Mouse (Mus musculus) neural tube, embryonic 14.5 days (tissue): ENCODE measurements at regions not wholly inside any gene's neighbourhood (a gene's known extent, or its start where the extent isn't known, plus 50 kb on each side); places are given as distances from the start of the nearest gene placed in this dataset.

Source experiments
- ATAC-seq: fragments of 200-750 bp; cut with Nextera tagmentation; 2 replicates; pipeline ENCODE4 v1.8.0; 2017; ENCODE audit warnings: low read depth, mild to moderate bottlenecking, moderate TSS enrichment, moderate library complexity
- H3K27ac ChIP-seq: fragments of 300-500 bp; sonication (generic); 2 replicates; pipeline ENCODE4 v1.5.1; 2014; ENCODE audit warnings: low read depth, mild to moderate bottlenecking, control low read depth, low read length, moderate library complexity, mixed read lengths
- H3K27me3 ChIP-seq: fragments of 300-500 bp; sonication (generic); 2 replicates; pipeline ENCODE4 v1.6.1; 2014; ENCODE audit warnings: low read length; ENCODE audit not compliant: control insufficient read depth, insufficient read depth
- H3K36me3 ChIP-seq: fragments of 300-500 bp; sonication (generic); 2 replicates; pipeline ENCODE4 v1.6.1; 2014; ENCODE audit warnings: low read length, mixed read lengths; ENCODE audit not compliant: control insufficient read depth, insufficient read depth
- H3K4me1 ChIP-seq: fragments of 300-500 bp; sonication (generic); 2 replicates; pipeline ENCODE4 v1.6.1; 2014; ENCODE audit warnings: low read length; ENCODE audit not compliant: control insufficient read depth, insufficient read depth
- H3K4me2 ChIP-seq: fragments of 300-500 bp; sonication (generic); 2 replicates; pipeline ENCODE4 v1.6.1; 2014; ENCODE audit warnings: mild to moderate bottlenecking, low read depth, low read length, control low read depth
- H3K4me3 ChIP-seq: fragments of 300-500 bp; sonication (generic); 2 replicates; pipeline ENCODE4 v1.5.1; 2014; ENCODE audit warnings: low read depth, low read length, control low read depth, mixed read lengths
- H3K9ac ChIP-seq: fragments of 300-500 bp; sonication (generic); replicated peaks from 2 replicates; pipeline ENCODE4 v1.6.1; 2014; ENCODE audit warnings: low read depth, mild to moderate bottlenecking, control low read depth, low read length, mixed read lengths
- H3K9me3 ChIP-seq: fragments of 300-500 bp; sonication (generic); 2 replicates; pipeline ENCODE4 v1.6.1; 2016; ENCODE audit warnings: low read length; ENCODE audit not compliant: control insufficient read depth
- WGBS: fragments of 180-500 bp; shearing (Covaris S2); extraction: QIAGEN DNeasy Blood & Tissue Kit; methylation state at CpG from one replicate; pipeline ENCODE4 v1.1.7; 2014; 5-methylcytosine and 5-hydroxymethylcytosine counted together

DNA sequence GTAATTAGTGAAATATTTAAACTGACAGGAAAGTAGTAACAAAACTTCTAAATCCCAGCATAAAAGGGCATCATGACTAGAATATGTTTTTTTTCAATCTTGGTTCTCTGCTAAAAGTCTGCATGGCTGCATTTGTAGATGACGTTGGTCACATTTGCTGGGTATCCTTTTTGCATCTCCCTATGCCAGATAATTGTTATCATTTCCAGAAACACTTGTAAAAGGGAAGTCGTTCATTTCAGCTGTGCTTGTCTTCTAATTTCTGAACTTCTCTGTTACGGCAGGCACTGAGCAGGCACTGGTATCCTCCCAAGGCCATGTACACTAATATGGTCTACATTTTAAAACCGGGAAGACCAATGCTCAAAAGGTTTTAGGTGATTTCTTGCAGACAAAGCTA, 69.6 kb upstream of the Rps6ka3 start:
- Histone ChIP-seq H3K9me3 (no peaks in the 10 kb centered on the region), H3K27ac (no peak overlapping the region), H3K4me2 (no peak overlapping the region), H3K36me3 (no peaks in the 10 kb centered on the region), H3K4me1 (no peaks in the 10 kb centered on the region), H3K27me3 (no peaks in the 10 kb centered on the region), H3K4me3 (no peak overlapping the region), H3K9ac (no peak overlapping the region)
- no peak for ATAC-seq
- 85% methylated on average over 4 of the region's 4 CpGs for WGBS

DNA sequence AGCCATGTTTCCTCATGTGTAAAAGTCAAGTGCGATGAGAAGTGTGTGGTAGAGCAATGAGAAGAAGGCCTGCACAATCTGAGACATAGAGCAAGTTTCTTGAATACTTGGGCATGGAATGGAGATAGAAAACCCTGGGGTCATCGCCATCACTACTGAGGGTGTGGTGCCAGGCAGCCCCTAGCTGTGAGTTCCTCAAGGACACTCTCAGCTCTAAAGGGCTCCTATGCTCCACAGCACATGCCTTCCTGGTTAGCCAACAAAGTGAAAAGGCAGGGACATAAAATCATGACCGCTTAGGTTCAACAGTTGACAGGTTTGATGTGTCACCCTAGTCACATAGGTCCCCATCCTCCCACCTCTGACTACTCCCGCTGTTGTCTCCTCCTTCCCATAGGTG, 66.8 kb upstream of the Rps6ka3 start:
- Histone ChIP-seq H3K4me1 (no peaks in the 10 kb centered on the region), H3K4me2 (no peak overlapping the region), H3K36me3 (no peaks in the 10 kb centered on the region), H3K9me3 (no peaks in the 10 kb centered on the region), H3K4me3 (no peak overlapping the region), H3K9ac (no peak overlapping the region), H3K27me3 (no peaks in the 10 kb centered on the region), H3K27ac (no peak overlapping the region)
- no peak for ATAC-seq
- 82% methylated on average over 4 of the region's 4 CpGs for WGBS

GRCm38 (mm10) chrX:159144674-159145073, 65.4 kb upstream of the Rps6ka3 start:
- no peak overlapping the region for H3K4me3 ChIP-seq
- no peak overlapping the region for H3K9ac ChIP-seq
- H3K9me3 ChIP-seq: no peaks in the 10 kb centered on the region
- H3K4me1 ChIP-seq: no peaks in the 10 kb centered on the region
- no peaks in the 10 kb centered on the region for H3K27me3 ChIP-seq
- no peak for ATAC-seq
- no peak overlapping the region for H3K4me2 ChIP-seq
- no peaks in the 10 kb centered on the region for H3K36me3 ChIP-seq
- 84% methylated on average over 3 of the region's 3 CpGs for WGBS
- no peak overlapping the region for H3K27ac ChIP-seq

GRCm38 (mm10) chrX:159145212-159145611, 64.9 kb upstream of the Rps6ka3 start:
- no peaks in the 10 kb centered on the region for H3K27me3 ChIP-seq
- 82% methylated on average over 4 of the region's 4 CpGs for WGBS
- no peak for ATAC-seq
- no peaks in the 10 kb centered on the region for H3K36me3 ChIP-seq
- H3K4me1 ChIP-seq: no peaks in the 10 kb centered on the region
- no peak overlapping the region for H3K4me3 ChIP-seq
- H3K9me3 ChIP-seq: no peaks in the 10 kb centered on the region
- no peak overlapping the region for H3K27ac ChIP-seq
- no peak overlapping the region for H3K9ac ChIP-seq
- no peak overlapping the region for H3K4me2 ChIP-seq

GRCm38 (mm10) chrX:159155786-159156185, 54.3 kb upstream of the Rps6ka3 start:
- Histone ChIP-seq H3K27ac (no peak overlapping the region), H3K9me3 (no peaks in the 10 kb centered on the region)

DNA sequence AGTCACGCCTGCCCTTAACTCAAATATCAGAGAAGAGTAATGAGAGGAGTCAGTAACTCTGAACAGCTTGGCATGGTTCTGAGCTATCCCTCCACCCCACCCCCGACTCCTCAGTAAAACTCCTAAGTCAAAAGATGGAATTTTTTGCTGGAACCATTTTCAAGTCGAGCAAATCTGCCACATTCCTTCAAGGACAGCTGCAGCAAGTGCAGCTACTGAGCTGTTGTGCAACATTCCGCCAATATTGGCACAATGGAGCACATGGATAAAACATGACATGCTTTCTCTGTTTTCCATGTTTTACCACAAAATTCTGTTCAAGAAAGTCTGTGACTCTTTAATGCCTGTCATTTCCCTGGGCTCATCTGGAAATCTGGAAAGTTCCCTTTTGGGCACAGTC, 53.1 kb upstream of the Rps6ka3 start:
- H3K9me3 ChIP-seq: no peaks in the 10 kb centered on the region
- H3K27me3 ChIP-seq: no peaks in the 10 kb centered on the region
- no peak overlapping the region for H3K4me2 ChIP-seq
- 71% methylated on average over 4 of the region's 4 CpGs for WGBS
- no peak overlapping the region for H3K9ac ChIP-seq
- no peak overlapping the region for H3K27ac ChIP-seq
- H3K4me3 ChIP-seq: no peak overlapping the region
- H3K36me3 ChIP-seq: no peaks in the 10 kb centered on the region
- ATAC-seq: no peak
- no peaks in the 10 kb centered on the region for H3K4me1 ChIP-seq

More at GRCm38 (mm10) chrX:159155786-159156185, 54.3 kb upstream of the Rps6ka3 start:
- no peak for ATAC-seq
- H3K4me3 ChIP-seq: no peak overlapping the region
- no peaks in the 10 kb centered on the region for H3K4me1 ChIP-seq
- no peak overlapping the region for H3K4me2 ChIP-seq
- no peaks in the 10 kb centered on the region for H3K36me3 ChIP-seq
- no peak overlapping the region for H3K9ac ChIP-seq
- 68% methylated on average over 5 of the region's 5 CpGs for WGBS
- H3K27me3 ChIP-seq: no peaks in the 10 kb centered on the region

GRCm38 (mm10) chrX:159159727-159160126, 50.4 kb upstream of the Rps6ka3 start:
- 92% methylated on average over 2 of the region's 2 CpGs for WGBS
- Histone ChIP-seq H3K4me3 (no peak overlapping the region), H3K4me1 (no peaks in the 10 kb centered on the region), H3K27ac (no peak overlapping the region), H3K4me2 (no peak overlapping the region), H3K9ac (no peak overlapping the region), H3K27me3 (no peaks in the 10 kb centered on the region), H3K36me3 (no peaks in the 10 kb centered on the region), H3K9me3 (no peaks in the 10 kb centered on the region)
- no peak for ATAC-seq
